Mouse (Mus musculus): ENCODE results near the gene Adamts17. TPM values are rescaled to one million over a fixed set of nuclear protein-coding genes. Genes with fewer than 3 reads are reported as not detected.

Gene Adamts17
- polyA plus RNA-seq, 1 experiment from 2014 or later: 3.4 TPM

- Histone ChIP-seq H3K4me3 (ENCODE audit: low read depth, low read length) (no peak overlapping the region), H3K9me3 (replicated peaks; ENCODE audit: control insufficient read depth, low read length, poor library complexity, severe bottlenecking) (no peaks in the 10 kb centered on the region), H3K27ac (ENCODE audit: low read length) (no peak overlapping the region), H3K4me1 (ENCODE audit: control insufficient read depth, insufficient read depth, low read length) (peaks cover 3% of the 10 kb centered on the region; the same call in 1 of the 2 replicates), H3K4me2 (ENCODE audit: low read length) (no peak overlapping the region), H3K27me3 (ENCODE audit: control insufficient read depth, insufficient read depth, low read depth, low read length) (no peaks in the 10 kb centered on the region), H3K9ac (ENCODE audit: low read depth, low read length) (no peak overlapping the region), H3K36me3 (ENCODE audit: control insufficient read depth, insufficient read depth, low read length) (no peaks in the 10 kb centered on the region)
- peak; percentile 71; the same call in 1 of the 2 replicates for ATAC-seq
- WGBS: 73% methylated on average over 9 of the region's 9 CpGs
Observed at GRCm38 (mm10) chr7:67168763-67169569, 329.4 kb downstream of the Adamts17 start.

DNA sequence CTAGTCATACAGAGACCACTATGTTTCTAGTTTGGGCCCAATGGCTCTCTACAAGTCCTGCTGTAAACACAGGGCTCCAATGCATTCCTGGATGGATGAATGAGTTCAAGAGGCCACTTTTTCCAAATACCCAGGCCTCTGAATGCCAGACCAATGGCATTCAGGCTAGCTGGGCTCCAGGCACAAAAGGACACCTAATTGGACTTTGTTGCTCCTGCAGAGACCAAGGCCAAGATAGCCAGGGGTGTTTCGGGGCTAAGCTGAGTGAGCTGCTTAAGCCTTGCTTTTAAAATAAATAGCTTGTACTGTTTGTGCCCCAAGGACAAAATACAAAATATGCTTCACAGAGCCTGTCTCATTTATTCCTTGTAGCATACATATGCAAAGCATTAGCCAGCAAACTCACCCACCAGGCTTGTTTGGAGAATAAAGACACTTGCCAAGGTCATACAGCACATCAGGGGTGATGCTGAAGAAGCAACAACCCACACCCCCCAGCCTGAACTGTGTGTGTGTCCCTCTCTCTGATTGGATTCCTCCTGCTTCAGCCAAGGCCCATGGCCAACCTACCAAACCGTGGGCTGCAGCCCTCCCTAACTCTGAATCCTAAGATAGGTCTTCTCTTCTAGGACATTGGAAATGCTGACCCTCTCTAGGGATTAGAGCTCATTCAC, 334.1 kb downstream of the Adamts17 start:
- Histone ChIP-seq H3K4me3 (ENCODE audit: low read depth, low read length) (no peak overlapping the region), H3K9me3 (replicated peaks; ENCODE audit: control insufficient read depth, low read length, poor library complexity, severe bottlenecking) (no peaks in the 10 kb centered on the region), H3K27ac (ENCODE audit: low read length) (no peak overlapping the region), H3K36me3 (ENCODE audit: control insufficient read depth, insufficient read depth, low read length) (no peaks in the 10 kb centered on the region), H3K4me2 (ENCODE audit: low read length) (no peak overlapping the region), H3K27me3 (ENCODE audit: control insufficient read depth, insufficient read depth, low read depth, low read length) (no peaks in the 10 kb centered on the region), H3K4me1 (ENCODE audit: control insufficient read depth, insufficient read depth, low read length) (peaks cover 3% of the 10 kb centered on the region; the same call in 1 of the 2 replicates), H3K9ac (ENCODE audit: low read depth, low read length) (no peak overlapping the region)
- no peak for ATAC-seq
- WGBS: 53% methylated on average over 2 of the region's 2 CpGs

GRCm38 (mm10) chr7:67183786-67184185, 344.3 kb downstream of the Adamts17 start:
- no peaks in the 10 kb centered on the region for H3K9me3 ChIP-seq (replicated peaks; ENCODE audit: control insufficient read depth, low read length, poor library complexity, severe bottlenecking)
- ATAC-seq: no peak
- no peak overlapping the region for H3K9ac ChIP-seq (ENCODE audit: low read depth, low read length)
- H3K27ac ChIP-seq (ENCODE audit: low read length): no peak overlapping the region
- no peaks in the 10 kb centered on the region for H3K27me3 ChIP-seq (ENCODE audit: control insufficient read depth, insufficient read depth, low read depth, low read length)
- H3K4me3 ChIP-seq (ENCODE audit: low read depth, low read length): no peak overlapping the region
- WGBS: 7% methylated on average over 4 of the region's 4 CpGs
- H3K4me2 ChIP-seq (ENCODE audit: low read length): no peak overlapping the region
- peaks cover 6% of the 10 kb centered on the region for H3K4me1 ChIP-seq (ENCODE audit: control insufficient read depth, insufficient read depth, low read length)
- no peaks in the 10 kb centered on the region for H3K36me3 ChIP-seq (ENCODE audit: control insufficient read depth, insufficient read depth, low read length)

- Histone ChIP-seq H3K36me3 (ENCODE audit: control insufficient read depth, insufficient read depth, low read length) (no peaks in the 10 kb centered on the region), H3K9ac (ENCODE audit: low read depth, low read length) (no peak overlapping the region), H3K9me3 (replicated peaks; ENCODE audit: control insufficient read depth, low read length, poor library complexity, severe bottlenecking) (no peaks in the 10 kb centered on the region), H3K4me3 (ENCODE audit: low read depth, low read length) (no peak overlapping the region), H3K4me2 (ENCODE audit: low read length) (no peak overlapping the region), H3K27ac (ENCODE audit: low read length) (no peak overlapping the region), H3K27me3 (ENCODE audit: control insufficient read depth, insufficient read depth, low read depth, low read length) (no peaks in the 10 kb centered on the region), H3K4me1 (ENCODE audit: control insufficient read depth, insufficient read depth, low read length) (no peaks in the 10 kb centered on the region)
- 19% methylated on average over 10 of the region's 10 CpGs for WGBS
- ATAC-seq: peak; percentile 75
Observed at GRCm38 (mm10) chr7:67199412-67199811, 359.9 kb downstream of the Adamts17 start.

Other genes with a start within 250 kb of the Adamts17 start
- 15.9 and 19.0 TPM in 2 replicates for gene Asb7, start 150.1 kb upstream of the Adamts17 start, polyA plus RNA-seq (2015; fragmentation: Nextera tagmentation; extraction: Ambion mirVana)
- gene Lins1, start 149.8 kb upstream of the Adamts17 start, polyA plus RNA-seq (2015; fragmentation: Nextera tagmentation; extraction: Ambion mirVana): 20.6 and 21.8 TPM in 2 replicates
- gene Cers3, start 96.2 kb upstream of the Adamts17 start, polyA plus RNA-seq (2015; fragmentation: Nextera tagmentation; extraction: Ambion mirVana): 0.26 and 0.52 TPM in 2 replicates